Comparison of ENCODE assay signal across 9 mouse cellular contexts in genomic region chr1:87036334-87036733, GRCm38 (mm10). TPM values are rescaled to one million over a fixed set of nuclear protein-coding genes. Genes with fewer than 3 reads are reported as not detected.
A peak's percentile ranks its signal among the peaks of the same experiment; 100 is the strongest.
DNase-seq lines count a peak whose midpoint lies in the region; ATAC-seq lines count a peak whose summit lies in the region.
"Had no signal": no experiment of that assay in that cellular context is flagged by ENCODE, and none has a peak within 500 bp of the region (broad histone marks: within the 10 kb centered on the region; RNA-seq: fewer than 3 reads in every experiment).

No protein-coding gene starts in this region.

- 57% methylated on average over 3 of the region's 3 CpGs for WGBS in embryonic facial prominence, embryonic 10.5 days
- 53% methylated on average over 3 of the region's 3 CpGs for WGBS in hindbrain, embryonic 10.5 days
- 76% methylated on average over 3 of the region's 3 CpGs for WGBS in midbrain, embryonic 14.5 days

- no peak overlapping the region for H3K4me3 ChIP-seq in embryonic facial prominence, embryonic 10.5 days
- no peak overlapping the region for H3K4me3 ChIP-seq in hindbrain, embryonic 10.5 days
- no peak overlapping the region for H3K4me3 ChIP-seq in midbrain, embryonic 14.5 days (replicated peaks; ENCODE audit: low read depth, low read length)
- H3K4me3 ChIP-seq: erythroblast, embryonic 14.5 days had no signal

- no peaks in the 10 kb centered on the region for H3K9me3 ChIP-seq in embryonic facial prominence, embryonic 10.5 days
- no peaks in the 10 kb centered on the region for H3K9me3 ChIP-seq in hindbrain, embryonic 10.5 days
- H3K9me3 ChIP-seq in midbrain, embryonic 14.5 days (ENCODE audit: control insufficient read depth, low read length) = no peaks in the 10 kb centered on the region

- H3K27ac ChIP-seq in embryonic facial prominence, embryonic 10.5 days (replicated peaks) = peak overlapping the region; percentile 86
- H3K27ac ChIP-seq in hindbrain, embryonic 10.5 days = peak overlapping the region; percentile 87
- peak overlapping the region; percentile 61 for H3K27ac ChIP-seq in midbrain, embryonic 14.5 days (replicated peaks; ENCODE audit: low read depth, low read length)

- no peak overlapping the region for H3K4me2 ChIP-seq in midbrain, embryonic 14.5 days (ENCODE audit: low read length)

- no peaks in the 10 kb centered on the region for H3K36me3 ChIP-seq in embryonic facial prominence, embryonic 10.5 days (replicated peaks)
- no peaks in the 10 kb centered on the region for H3K36me3 ChIP-seq in hindbrain, embryonic 10.5 days
- H3K36me3 ChIP-seq in midbrain, embryonic 14.5 days (ENCODE audit: control insufficient read depth, insufficient read depth, low read length) = no peaks in the 10 kb centered on the region

- peaks cover 38% of the 10 kb centered on the region for H3K4me1 ChIP-seq in embryonic facial prominence, embryonic 10.5 days
- peaks cover 41% of the 10 kb centered on the region for H3K4me1 ChIP-seq in hindbrain, embryonic 10.5 days (replicated peaks)
- H3K4me1 ChIP-seq in midbrain, embryonic 14.5 days (ENCODE audit: control insufficient read depth, insufficient read depth, low read length) = peaks cover 13% of the 10 kb centered on the region; the same call in 1 of the 2 replicates

- DNase-seq in kidney, postnatal 4 days = peak; percentile 41 to 65
- no peak for DNase-seq in kidney, adult 9 months
- DNase-seq in embryonic facial prominence, embryonic 10.5 days (ENCODE audit: low spot score) = peak; percentile 50
- peak; percentile 15 for DNase-seq in hindbrain, embryonic 10.5 days (ENCODE audit: low spot score)
- DNase-seq in midbrain, embryonic 14.5 days = no peak
- no peak for DNase-seq in left cerebral cortex, adult 8-10 months (ENCODE audit: low spot score in 2 of 2)
- no peak for DNase-seq in frontal cortex, postnatal 14 days (ENCODE audit: low spot score in 2 of 2)

- no peaks in the 10 kb centered on the region for H3K27me3 ChIP-seq in embryonic facial prominence, embryonic 10.5 days (replicated peaks; ENCODE audit: low read depth, poor library complexity, severe bottlenecking)
- no peaks in the 10 kb centered on the region for H3K27me3 ChIP-seq in hindbrain, embryonic 10.5 days (ENCODE audit: insufficient read depth, poor library complexity, severe bottlenecking)
- H3K27me3 ChIP-seq in midbrain, embryonic 14.5 days (ENCODE audit: control insufficient read depth, insufficient read depth, low read length) = no peaks in the 10 kb centered on the region

- no peak overlapping the region for H3K9ac ChIP-seq in midbrain, embryonic 14.5 days (replicated peaks; ENCODE audit: low read length)

- 0 out of 2 replicates have a peak, but pooled peaks have one; percentile 25 for ATAC-seq in midbrain, embryonic 14.5 days (ENCODE audit: low FRiP score, low TSS enrichment)
- ATAC-seq in erythroblast, adult 5-6 weeks (replicated peaks; ENCODE audit: low FRiP score, poor library complexity, severe bottlenecking) = no peak

RNA-seq across cellular contexts. Expression of gene Alppl2, which starts 53.4 kb away (rescaled TPM):
- polyA plus RNA-seq in embryonic facial prominence, embryonic 10.5 days (2016; fragmentation: Nextera tagmentation; extraction: Ambion mirVana) = not detected in 2 replicates
- polyA plus RNA-seq in hindbrain, embryonic 10.5 days (2016; fragmentation: Nextera tagmentation; extraction: Ambion mirVana) = not detected in 2 replicates
- polyA plus RNA-seq in midbrain, embryonic 14.5 days (2014; fragmentation: Nextera tagmentation; extraction: Ambion mirVana) = not detected in 2 replicates
- not detected for total RNA-seq in left cerebral cortex, adult 8-10 months (2022)
- not detected in 2 replicates for total RNA-seq in erythroblast, adult 5-6 weeks (2015; ENCODE audit: low replicate concordance)
- total RNA-seq in erythroblast, adult 5-6 weeks (2017; ENCODE audit: low replicate concordance) = not detected in 2 replicates
- polyA plus RNA-seq: erythroblast, embryonic 14.5 days had no signal

Comparison
In these comparisons a context has a peak if more than half of its experiments do, and no peak if none do; other contexts are left out.
1. DNase-seq: peak in kidney, postnatal 4 days (2 of 2), embryonic facial prominence, embryonic 10.5 days (single experiment) and hindbrain, embryonic 10.5 days (single experiment); none in kidney, adult 9 months (single experiment), midbrain, embryonic 14.5 days (single experiment), left cerebral cortex, adult 8-10 months (0 of 2) and frontal cortex, postnatal 14 days (0 of 2).
2. Peak in every context shown above with its lines, with median percentiles within 50 percentile points of each other: H3K27ac ChIP-seq.